Mouse (Mus musculus) myocyte (in vitro differentiated cells): ENCODE data around the gene Nsmce3.

Experiments used
- MYOD1 ChIP-seq, 3 experiments: IDR thresholded peaks; one replicate each; pipeline ENCODE4 v1.6.1; 2011; ENCODE audit warnings: control low read depth in 2 of 3, low read depth in 2 of 3, mild to moderate bottlenecking in 2 of 3, moderate library complexity in 1 of 3; ENCODE audit not compliant: insufficient read length in 2 of 3, control insufficient read depth in 1 of 3
- POLR2A ChIP-seq: IDR thresholded peaks from one replicate; pipeline ENCODE4 v1.6.1; 2011; ENCODE audit warnings: low read depth, mild to moderate bottlenecking, control low read depth, moderate library complexity; ENCODE audit not compliant: insufficient read length
- TCF12 ChIP-seq: IDR thresholded peaks from one replicate; pipeline ENCODE4 v1.6.1; 2011; ENCODE audit warnings: mild to moderate bottlenecking, control low read depth; ENCODE audit not compliant: poor library complexity, insufficient read depth, severe bottlenecking

DNA sequence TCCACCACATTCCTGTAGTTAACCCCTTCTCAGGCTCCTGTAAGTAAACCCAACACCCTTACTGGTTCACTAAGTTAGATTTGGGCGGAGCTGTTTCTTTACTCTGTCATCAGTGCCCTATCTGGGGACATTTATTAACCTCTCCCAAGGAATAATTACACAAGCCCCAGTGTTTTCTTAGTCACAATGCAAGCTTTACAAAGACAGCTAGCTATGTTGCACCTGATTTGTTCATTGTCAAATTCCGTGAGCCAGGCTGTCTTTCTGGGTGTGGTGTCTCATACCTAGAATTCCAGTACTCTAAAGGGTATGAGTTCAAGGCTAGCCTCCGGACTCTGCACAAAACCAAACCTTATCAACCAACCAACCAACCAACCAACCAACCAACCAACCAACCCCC lies 32.7 kb upstream of the Nsmce3 start:
- TF ChIP-seq POLR2A, result no peak
- TF ChIP-seq TCF12, result no peak
- no peak for TF ChIP-seq MYOD1 (IDR thresholded peaks at IDR 0.05; ENCODE audit: control insufficient read depth in 1 of 3, insufficient read length in 2 of 3, low read depth in 2 of 3)
